8 mouse cellular contexts compared by ENCODE assay signal in the genomic region with DNA sequence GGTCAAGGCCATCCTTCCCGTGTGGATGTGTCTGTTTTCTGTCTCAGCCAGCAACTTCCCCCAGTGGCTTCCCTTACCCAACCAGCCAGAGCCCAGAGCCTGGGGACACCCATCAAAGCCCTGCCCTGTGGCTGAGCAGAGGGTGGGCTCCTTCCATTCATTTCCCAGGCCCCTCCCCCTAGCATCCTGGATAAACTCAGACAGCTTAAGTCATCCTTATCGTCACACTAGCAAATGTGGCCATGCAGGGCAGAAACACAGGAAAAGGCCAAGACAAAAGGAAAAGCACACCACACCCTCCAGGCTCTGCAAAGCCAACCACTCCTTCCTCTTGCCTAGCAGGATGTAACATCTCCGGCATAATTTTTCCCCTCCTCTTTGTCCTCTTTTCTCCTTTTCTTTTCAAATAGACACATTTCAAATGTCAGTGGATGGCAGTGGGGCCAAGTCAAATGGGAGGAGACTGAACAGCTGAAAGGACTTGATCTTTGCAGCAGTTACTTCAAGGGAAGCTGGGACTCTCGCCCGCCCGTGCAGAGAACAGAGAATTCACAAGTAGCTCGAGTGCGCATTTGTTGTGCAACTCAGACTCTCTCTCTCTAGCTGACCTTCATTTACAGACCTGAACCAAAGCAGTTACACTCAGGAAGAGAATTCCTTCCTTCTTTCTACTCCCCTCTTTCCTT. TPM values are rescaled to one million over a fixed set of nuclear protein-coding genes. Genes with fewer than 3 reads are reported as not detected.
A peak's percentile ranks its signal among the peaks of the same experiment; 100 is the strongest.
DNase-seq lines count a peak whose midpoint lies in the region; ATAC-seq lines count a peak whose summit lies in the region.

No protein-coding gene starts in this region.

- peak; percentile 46 for ATAC-seq in kidney, embryonic 14.5 days (ENCODE audit: low FRiP score, low TSS enrichment)

- H3K4me3 ChIP-seq in kidney, embryonic 14.5 days (ENCODE audit: low read length), result no peak overlapping the region

- H3K27me3 ChIP-seq in kidney, embryonic 14.5 days (ENCODE audit: control insufficient read depth, insufficient read depth, low read length), result no peaks in the 10 kb centered on the region

- H3K4me1 ChIP-seq in kidney, embryonic 14.5 days (ENCODE audit: control insufficient read depth, insufficient read depth, low read length), result no peaks in the 10 kb centered on the region

- H3K36me3 ChIP-seq in kidney, embryonic 14.5 days (ENCODE audit: control insufficient read depth, insufficient read depth, low read length), result no peaks in the 10 kb centered on the region

- H3K27ac ChIP-seq in kidney, embryonic 14.5 days (ENCODE audit: low read depth, low read length), result peak overlapping the region; percentile 61

- DNase-seq in 3T3-L1 (ENCODE audit: low read depth, low spot score), result peak; percentile 52
- peak; percentile 6 for DNase-seq in adipocyte (ENCODE audit: low spot score)
- peak; percentile 71 to 81 for DNase-seq in heart, adult 9 months (ENCODE audit: low spot score in 2 of 2)
- DNase-seq in lung, postnatal 36 days, result peak; percentile 86
- DNase-seq in right cerebral cortex, adult 2 months (ENCODE audit: low spot score in 2 of 2), result no peak
- no peak for DNase-seq in layer of hippocampus, adult 11-12 months (ENCODE audit: low spot score)
- DNase-seq in natural killer cell, adult 2 months (ENCODE audit: low spot score in 2 of 2), result no peak

- H3K9me3 ChIP-seq in kidney, embryonic 14.5 days (ENCODE audit: control insufficient read depth, low read length), result no peaks in the 10 kb centered on the region; the same call in 1 of the 2 replicates

- 54% methylated on average over 8 of the region's 8 CpGs for WGBS in kidney, embryonic 14.5 days

- no peak overlapping the region for H3K9ac ChIP-seq in kidney, embryonic 14.5 days (ENCODE audit: low read depth, low read length)

- H3K4me2 ChIP-seq in kidney, embryonic 14.5 days (replicated peaks; ENCODE audit: low read depth, low read length), result no peak overlapping the region

RNA-seq across cellular contexts. Expression of gene Nrp2, which starts 38.0 kb away (rescaled TPM):
- 5.5 and 7.1 TPM in 2 replicates for polyA plus RNA-seq in kidney, embryonic 14.5 days (2014; fragmentation: Nextera tagmentation; extraction: Ambion mirVana)

Comparison
In these comparisons a context has a peak if more than half of its experiments do, and no peak if none do; other contexts are left out.
1. DNase-seq: peak in 3T3-L1 (single experiment), adipocyte (single experiment), heart, adult 9 months (2 of 2) and lung, postnatal 36 days (single experiment); none in right cerebral cortex, adult 2 months (0 of 2), layer of hippocampus, adult 11-12 months (single experiment) and natural killer cell, adult 2 months (0 of 2).